Mouse (Mus musculus) intestine, embryonic 14.5 days (tissue): Measurements from ENCODE around the gene Gga1. TPM values are rescaled to one million over a fixed set of nuclear protein-coding genes. Genes with fewer than 3 reads are reported as not detected.
"Not testable (repeated sequence)": the region's sequence is repeated elsewhere in the genome, so short reads cannot be mapped to it uniquely, and the experiment has no call there.

Experiments used
- ATAC-seq: fragments of 200-750 bp; cut with Nextera tagmentation; replicated peaks from 2 replicates; pipeline ENCODE4 v1.8.0; 2017; ENCODE audit warnings: low read depth, moderate number of reproducible peaks, moderate TSS enrichment, moderate library complexity; ENCODE audit not compliant: low FRiP score, low TSS enrichment
- DNase-seq: peaks from one replicate; pipeline ENCODE4 v3.0.0-alpha.2; 2018; ENCODE audit warnings: low spot score
- H3K27ac ChIP-seq: fragments of 300-500 bp; sonication (generic); 2 replicates; pipeline ENCODE4 v1.5.1; 2014; ENCODE audit warnings: low read depth, mild to moderate bottlenecking, control low read depth
- H3K27me3 ChIP-seq: fragments of 300-500 bp; sonication (generic); replicated peaks from 2 replicates; pipeline ENCODE4 v1.6.1; 2014; ENCODE audit warnings: low read length, control low read depth; ENCODE audit not compliant: control insufficient read depth, insufficient read depth
- H3K36me3 ChIP-seq: fragments of 300-500 bp; sonication (generic); 2 replicates; pipeline ENCODE4 v1.6.1; 2014; ENCODE audit warnings: low read length, control low read depth; ENCODE audit not compliant: control insufficient read depth, insufficient read depth
- H3K4me1 ChIP-seq: fragments of 300-500 bp; sonication (generic); replicated peaks from 2 replicates; pipeline ENCODE4 v1.6.1; 2014; ENCODE audit warnings: low read length, control low read depth, mixed read lengths; ENCODE audit not compliant: control insufficient read depth, insufficient read depth
- H3K4me2 ChIP-seq: fragments of 300-500 bp; sonication (generic); 2 replicates; pipeline ENCODE4 v1.6.1; 2014; ENCODE audit warnings: low read length
- H3K4me3 ChIP-seq: fragments of 300-500 bp; sonication (generic); 2 replicates; pipeline ENCODE4 v1.5.1; 2014; ENCODE audit warnings: low read depth, low read length, control low read depth, mixed read lengths
- H3K9ac ChIP-seq: fragments of 300-500 bp; sonication (generic); 2 replicates; pipeline ENCODE4 v1.6.1; 2014; ENCODE audit warnings: mild to moderate bottlenecking, low read length
- H3K9me3 ChIP-seq: fragments of 300-500 bp; sonication (generic); 2 replicates; pipeline ENCODE4 v1.6.1; 2016; ENCODE audit warnings: low read length, control low read depth; ENCODE audit not compliant: control insufficient read depth
- WGBS: fragments of 180-500 bp; shearing (Covaris S2); extraction: QIAGEN DNeasy Blood & Tissue Kit; methylation state at CpG from one replicate; pipeline ENCODE4 v1.1.7; 2014; 5-methylcytosine and 5-hydroxymethylcytosine counted together
- polyA plus RNA-seq: library from polyadenylated mRNA; unstranded; fragments of >200 nt; fragmentation: Nextera tagmentation; extraction: Ambion mirVana; gene quantifications from 2 replicates; pipeline ENCODE4 v1.2.1, GENCODE M21; 2014

Gga1 gene
- polyA plus RNA-seq, 1 experiment from 2014 or later = 44.4 TPM

DNA sequence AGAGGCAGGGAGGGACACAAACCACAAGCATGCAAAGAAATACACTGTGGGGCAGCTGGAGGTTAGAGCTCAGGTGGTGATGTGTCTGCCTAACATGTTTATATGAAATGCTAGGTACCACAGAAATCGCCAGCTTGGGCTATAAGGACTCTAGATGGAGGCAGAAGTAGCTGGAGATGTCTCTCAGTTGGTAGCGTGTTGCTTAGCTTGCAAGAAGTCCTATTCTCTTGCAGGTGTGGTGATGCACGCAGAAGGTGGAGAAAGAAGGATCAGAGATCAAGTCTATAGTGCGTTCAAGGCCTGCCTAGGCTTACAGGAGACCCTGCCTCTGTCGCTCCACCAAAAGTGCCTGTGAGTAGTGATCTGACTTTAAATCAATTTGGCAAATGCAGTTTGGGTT, 1.5 kb upstream of the Gga1 start:
- peaks cover 32% of the 10 kb centered on the region for H3K4me1 ChIP-seq
- H3K27ac ChIP-seq = peak overlapping the region; percentile 99
- no peaks in the 10 kb centered on the region for H3K9me3 ChIP-seq
- ATAC-seq (no peak), DNase-seq (no peak)
- H3K9ac ChIP-seq = no peak overlapping the region
- H3K36me3 ChIP-seq = peaks cover 2% of the 10 kb centered on the region; the same call in 1 of the 2 replicates
- H3K4me3 ChIP-seq = no peak overlapping the region
- H3K4me2 ChIP-seq = peak overlapping the region; percentile 79
- H3K27me3 ChIP-seq = no peaks in the 10 kb centered on the region
- 66% methylated on average over 5 of the region's 5 CpGs for WGBS

GRCm38 (mm10) chr15:78876258-78876696, 713 bp upstream of the Gga1 start:
- Histone ChIP-seq H3K9ac (peak overlapping the region; percentile 84), H3K27me3 (no peaks in the 10 kb centered on the region), H3K27ac (peak overlapping the region; percentile 99), H3K36me3 (peaks cover 9% of the 10 kb centered on the region), H3K4me2 (peak overlapping the region; percentile 79), H3K4me1 (peaks cover 32% of the 10 kb centered on the region), H3K9me3 (no peaks in the 10 kb centered on the region), H3K4me3 (peak overlapping the region; percentile 71)
- DNase-seq (peak; percentile 88), ATAC-seq (peak; percentile 32)
- WGBS = 3% methylated on average over 17 of the region's 17 CpGs

DNA sequence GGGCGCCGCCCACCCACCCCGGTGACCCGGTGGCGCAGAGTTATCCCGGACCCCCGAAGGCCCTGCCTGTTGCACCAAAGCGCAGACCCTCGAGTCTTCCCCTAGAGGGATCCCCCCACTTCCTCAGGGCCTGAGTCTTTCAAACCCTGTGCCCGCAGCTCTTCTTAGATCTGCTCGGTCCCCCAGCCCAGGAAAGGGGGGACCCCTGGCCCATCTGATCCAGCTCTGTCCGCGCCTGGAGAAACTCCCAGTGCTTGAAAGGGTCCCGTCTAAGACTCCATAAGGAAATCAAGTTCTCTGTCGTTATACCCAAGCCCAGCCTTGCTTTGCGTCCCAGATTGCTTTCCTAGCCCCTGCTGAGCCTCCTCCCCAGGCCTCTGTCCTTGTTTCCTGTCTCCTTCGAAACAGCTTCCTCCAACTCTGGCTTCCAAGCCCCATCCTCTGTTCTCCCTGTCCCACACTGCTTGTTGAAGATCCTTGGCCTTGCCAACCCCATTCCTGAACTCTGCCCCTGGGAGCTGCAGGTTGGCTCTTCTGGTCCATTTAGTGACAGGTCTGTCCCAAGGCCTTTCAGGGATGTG, 910 bp downstream of the Gga1 start:
- no peak for DNase-seq
- Histone ChIP-seq H3K27me3 (no peaks in the 10 kb centered on the region), H3K9ac (peak overlapping the region; percentile 84), H3K27ac (peak overlapping the region; percentile 99), H3K36me3 (peaks cover 26% of the 10 kb centered on the region), H3K4me1 (peaks cover 26% of the 10 kb centered on the region), H3K4me2 (peak overlapping the region; percentile 79), H3K4me3 (peak overlapping the region; percentile 71), H3K9me3 (no peaks in the 10 kb centered on the region)
- ATAC-seq = peak; percentile 42; the same call in 1 of the 2 replicates
- WGBS = 1% methylated on average over 17 of the region's 17 CpGs

DNA sequence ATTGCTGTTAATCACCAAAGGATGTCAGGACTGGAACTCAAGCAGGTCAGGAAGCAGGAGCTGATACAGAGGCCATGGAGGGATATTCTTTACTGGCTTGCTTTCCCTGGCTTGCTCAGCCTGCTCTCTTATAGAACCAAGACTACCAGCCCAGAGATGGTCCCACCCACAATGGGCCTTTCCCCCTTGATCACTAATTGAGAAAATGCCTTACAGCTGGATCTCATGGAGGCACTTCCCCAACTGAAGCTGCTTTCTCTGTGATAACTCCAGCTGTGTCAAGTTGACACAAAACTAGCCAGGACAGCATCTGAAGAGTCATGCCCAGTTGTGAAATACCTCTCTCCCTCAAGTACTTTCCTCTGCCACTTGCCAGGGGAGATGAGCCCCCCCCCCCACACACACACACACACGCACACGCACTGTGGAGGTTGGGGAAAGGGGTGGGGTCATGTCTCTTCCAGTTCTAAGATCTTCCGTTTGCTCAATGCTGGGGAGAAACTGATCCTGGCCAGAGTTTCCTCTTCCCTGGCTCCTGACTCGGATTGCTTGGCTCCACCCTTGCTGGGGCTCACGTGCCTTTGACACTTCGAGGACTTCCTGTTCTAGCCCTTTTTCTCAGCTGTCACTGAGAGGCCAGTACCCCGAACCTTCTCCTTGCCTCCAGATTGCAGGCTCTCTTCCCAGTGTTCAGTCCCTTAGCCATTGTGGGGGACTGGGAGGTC, 2.0 kb downstream of the Gga1 start:
- H3K9me3 ChIP-seq, H3K27me3 ChIP-seq, DNase-seq, H3K4me3 ChIP-seq, ATAC-seq, H3K9ac ChIP-seq, H3K27ac ChIP-seq: not testable (repeated sequence)
- WGBS = 32% methylated on average over 7 of the region's 7 CpGs
- Histone ChIP-seq H3K4me2 (peak overlapping the region; percentile 79; the same call in 1 of the 2 replicates), H3K36me3 (peaks cover 36% of the 10 kb centered on the region), H3K4me1 (peaks cover 26% of the 10 kb centered on the region)

GRCm38 (mm10) chr15:78880432-78880831, 3.4 kb downstream of the Gga1 start:
- Histone ChIP-seq H3K4me2 (no peak overlapping the region), H3K4me3 (no peak overlapping the region), H3K9ac (no peak overlapping the region), H3K36me3 (peaks cover 49% of the 10 kb centered on the region), H3K27ac (no peak overlapping the region; the same call in 1 of the 2 replicates), H3K4me1 (peaks cover 21% of the 10 kb centered on the region), H3K9me3 (no peaks in the 10 kb centered on the region), H3K27me3 (no peaks in the 10 kb centered on the region)
- no peak for ATAC-seq
- DNase-seq = no peak
- 97% methylated on average over 8 of the region's 8 CpGs for WGBS

DNA sequence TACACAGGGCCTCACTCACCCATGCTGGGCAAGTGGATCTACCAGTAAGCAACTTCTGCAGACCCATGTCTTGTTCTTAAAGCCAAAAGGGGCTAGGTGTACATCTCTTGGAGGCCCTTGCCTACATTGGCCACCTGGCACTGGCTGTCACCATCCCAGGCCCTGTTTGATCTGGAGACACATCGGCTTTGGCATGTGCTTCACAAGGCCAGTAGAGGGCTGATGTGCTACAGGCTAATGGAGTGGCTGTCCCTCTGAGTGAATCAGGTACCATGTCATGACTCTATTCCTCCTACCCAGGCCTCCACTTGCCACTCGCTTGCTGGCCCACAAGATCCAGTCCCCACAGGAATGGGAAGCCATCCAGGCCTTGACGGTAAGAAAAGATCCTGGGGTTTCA, 4.8 kb downstream of the Gga1 start:
- ATAC-seq (no peak), DNase-seq (no peak)
- Histone ChIP-seq H3K4me1 (peaks cover 17% of the 10 kb centered on the region), H3K4me2 (no peak overlapping the region), H3K9me3 (no peaks in the 10 kb centered on the region), H3K27me3 (no peaks in the 10 kb centered on the region), H3K4me3 (no peak overlapping the region), H3K9ac (no peak overlapping the region), H3K27ac (no peak overlapping the region), H3K36me3 (peaks cover 63% of the 10 kb centered on the region)
- 82% methylated on average over 3 of the region's 3 CpGs for WGBS

DNA sequence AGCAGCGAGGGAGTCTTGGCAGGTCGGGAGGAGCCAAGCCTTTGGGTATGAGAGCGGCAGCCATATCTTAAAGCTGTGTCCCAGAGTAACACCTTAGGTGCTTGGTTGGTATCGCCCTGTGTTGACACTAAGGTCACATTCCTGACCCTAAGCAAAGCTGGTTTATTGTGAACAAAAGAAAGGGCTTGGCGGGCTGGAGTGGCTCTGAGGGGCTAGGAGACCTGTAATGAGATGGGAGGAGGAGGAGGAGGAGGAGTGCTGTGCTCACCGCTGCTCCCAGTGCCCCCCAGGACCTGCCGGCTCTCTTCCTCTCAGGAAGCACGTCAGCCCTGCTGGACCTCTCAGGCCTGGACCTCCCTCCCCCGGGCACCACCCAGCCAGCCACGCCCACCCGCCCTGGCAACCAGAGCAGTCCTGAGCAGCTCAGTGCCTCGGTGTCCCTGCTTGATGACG, 12.4 kb downstream of the Gga1 start:
- 24% methylated on average over 13 of the region's 13 CpGs for WGBS
- H3K9ac ChIP-seq = no peak overlapping the region
- peak; percentile 61 for DNase-seq

DNA sequence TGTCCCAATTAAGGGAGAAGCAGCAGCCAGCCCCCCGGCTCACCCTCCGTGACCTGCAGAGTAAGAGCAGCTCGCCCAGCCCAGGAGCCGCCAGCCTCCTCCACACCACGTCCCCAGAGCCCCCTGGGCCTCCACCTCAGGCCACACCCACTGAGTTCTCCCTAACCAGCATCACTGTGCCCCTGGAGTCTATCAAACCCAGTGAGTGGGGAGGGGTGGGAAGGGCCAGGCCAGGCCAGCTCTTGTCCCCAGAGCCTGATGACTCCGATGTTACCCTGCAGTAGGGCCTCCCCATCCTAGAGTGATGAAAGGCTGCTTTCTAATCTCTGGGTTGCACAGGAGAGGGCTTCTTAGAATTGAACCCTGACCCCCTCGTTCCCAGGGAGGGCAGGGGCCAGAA, 15.4 kb downstream of the Gga1 start:
- Histone ChIP-seq H3K27ac (no peak overlapping the region), H3K4me3 (no peak overlapping the region), H3K9ac (no peak overlapping the region), H3K36me3 (peaks cover 66% of the 10 kb centered on the region), H3K4me2 (no peak overlapping the region), H3K27me3 (no peaks in the 10 kb centered on the region), H3K4me1 (peaks cover 22% of the 10 kb centered on the region), H3K9me3 (no peaks in the 10 kb centered on the region)
- ATAC-seq (no peak), DNase-seq (no peak)
- 24% methylated on average over 7 of the region's 7 CpGs for WGBS

More for the DNA sequence above, 12.4 kb downstream of the Gga1 start:
- Histone ChIP-seq H3K9me3 (no peaks in the 10 kb centered on the region), H3K27ac (no peak overlapping the region), H3K4me3 (no peak overlapping the region), H3K27me3 (no peaks in the 10 kb centered on the region), H3K4me2 (no peak overlapping the region), H3K36me3 (peaks cover 89% of the 10 kb centered on the region), H3K4me1 (peaks cover 17% of the 10 kb centered on the region)
- no peak for ATAC-seq
